ENCODE assay signal across 11 mouse cellular contexts in the genomic region with DNA sequence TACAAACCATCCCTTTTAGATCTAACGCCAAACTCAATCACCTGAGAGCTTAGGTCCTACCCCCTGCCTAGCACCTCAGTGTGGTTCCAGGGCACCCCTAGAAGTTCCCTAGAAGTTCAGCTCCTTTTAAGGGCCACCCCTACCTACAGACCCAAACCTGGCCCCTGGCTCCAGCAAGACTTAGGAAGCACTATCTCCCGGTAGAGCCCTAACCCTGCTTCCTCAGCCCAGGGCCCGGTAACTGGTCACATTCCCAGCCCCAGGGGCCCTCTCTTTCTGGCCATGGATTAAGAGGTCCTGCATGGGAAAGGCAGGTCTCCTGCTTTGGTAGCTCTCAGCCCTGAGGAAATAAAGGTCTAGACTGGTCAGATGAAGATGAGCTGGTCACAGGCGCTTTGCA. TPM values are rescaled to one million over a fixed set of nuclear protein-coding genes. Genes with fewer than 3 reads are reported as not detected.
DNase-seq lines count a peak whose midpoint lies in the region; ATAC-seq and TF ChIP-seq lines count a peak whose summit lies in the region.
"Had no signal": no experiment of that assay in that cellular context is flagged by ENCODE, and none has a peak within 500 bp of the region (broad histone marks: within the 10 kb centered on the region; RNA-seq: fewer than 3 reads in every experiment).

No protein-coding gene starts in this region.

- H3K4me2 ChIP-seq in hindbrain, embryonic 13.5 days = peak overlapping the region; percentile 79

- peak overlapping the region; percentile 55 for H3K9ac ChIP-seq in ES-Bruce4 (ENCODE audit: low read depth, poor library complexity, severe bottlenecking)
- H3K9ac ChIP-seq in hindbrain, embryonic 13.5 days = peak overlapping the region; percentile 76

- DNase-seq in midbrain, embryonic 10.5 days (ENCODE audit: low spot score) = no peak
- DNase-seq in cerebellum, postnatal 25 days = no peak
- no peak for DNase-seq in right cerebral cortex, postnatal 36 days (ENCODE audit: low spot score in 2 of 2)
- DNase-seq in ovary, postnatal 36 days (ENCODE audit: low spot score) = no peak
- DNase-seq: kidney, adult 8-10 months had no signal

- TF ChIP-seq EP300 in ES-Bruce4 (IDR thresholded peaks at IDR 0.05; ENCODE audit: insufficient read depth, low read depth, low read length) = no peak

- H3K27me3 ChIP-seq in E14TG2a.4 (ENCODE audit: insufficient read depth, low read length) (no peaks in the 10 kb centered on the region), ES-Bruce4 (ENCODE audit: control insufficient read depth, insufficient read depth, low read length, poor library complexity, severe bottlenecking) (no peaks in the 10 kb centered on the region)
- no peaks in the 10 kb centered on the region for H3K27me3 ChIP-seq in hindbrain, embryonic 13.5 days
- peaks cover 9% of the 10 kb centered on the region for H3K27me3 ChIP-seq in midbrain, embryonic 10.5 days (ENCODE audit: low read depth, poor library complexity, severe bottlenecking)

- ATAC-seq in hindbrain, embryonic 13.5 days (ENCODE audit: low FRiP score) = no peak
- ATAC-seq in monocyte, adult 5-6 weeks (replicated peaks; ENCODE audit: insufficient number of reproducible peaks, low FRiP score, low TSS enrichment, poor library complexity, severe bottlenecking) = no peak

- peaks cover 85% of the 10 kb centered on the region for H3K4me1 ChIP-seq in E14TG2a.4 (replicated peaks; ENCODE audit: low read depth, low read length)
- peaks cover 9% of the 10 kb centered on the region for H3K4me1 ChIP-seq in ES-Bruce4 (ENCODE audit: control insufficient read depth, insufficient read depth, low read length)
- H3K4me1 ChIP-seq in hindbrain, embryonic 13.5 days (replicated peaks) = peaks cover 71% of the 10 kb centered on the region
- H3K4me1 ChIP-seq in midbrain, embryonic 10.5 days = peaks cover 73% of the 10 kb centered on the region

- TF ChIP-seq CTCF in E14TG2a.4 (conservative IDR thresholded peaks at IDR 0.05; ENCODE audit: low read length) (no peak), ES-Bruce4 (IDR thresholded peaks at IDR 0.05; ENCODE audit: low read depth, low read length) (no peak)

- TF ChIP-seq POLR2A in ES-Bruce4 (IDR thresholded peaks at IDR 0.05; ENCODE audit: insufficient read depth, low read length) = no peak

- WGBS in hindbrain, embryonic 13.5 days = 7% methylated on average over 4 of the region's 4 CpGs
- WGBS in midbrain, embryonic 10.5 days = 6% methylated on average over 4 of the region's 4 CpGs

- H3K9me3 ChIP-seq in E14TG2a.4 (ENCODE audit: low read length) = no peaks in the 10 kb centered on the region
- no peaks in the 10 kb centered on the region for H3K9me3 ChIP-seq in ES-Bruce4 (replicated peaks; ENCODE audit: control insufficient read depth, insufficient read depth, low read length, poor library complexity, severe bottlenecking)
- H3K9me3 ChIP-seq in hindbrain, embryonic 13.5 days = no peaks in the 10 kb centered on the region
- no peaks in the 10 kb centered on the region for H3K9me3 ChIP-seq in midbrain, embryonic 10.5 days (replicated peaks)

- peak overlapping the region; percentile 78 for H3K27ac ChIP-seq in ES-Bruce4 (ENCODE audit: insufficient read depth, low read length)
- peak overlapping the region; percentile 91 for H3K27ac ChIP-seq in hindbrain, embryonic 13.5 days
- H3K27ac ChIP-seq in midbrain, embryonic 10.5 days (replicated peaks) = peak overlapping the region; percentile 98

- H3K36me3 ChIP-seq in E14TG2a.4 (ENCODE audit: insufficient read depth, low read length) (peaks cover 41% of the 10 kb centered on the region), ES-Bruce4 (ENCODE audit: control insufficient read depth, insufficient read depth, low read length, poor library complexity, severe bottlenecking) (no peaks in the 10 kb centered on the region)
- peaks cover 24% of the 10 kb centered on the region for H3K36me3 ChIP-seq in hindbrain, embryonic 13.5 days
- peaks cover 45% of the 10 kb centered on the region for H3K36me3 ChIP-seq in midbrain, embryonic 10.5 days

- H3K4me3 ChIP-seq in E14TG2a.4 (replicated peaks; ENCODE audit: low read length) (peak overlapping the region; percentile 74), ES-Bruce4 (ENCODE audit: low read depth, low read length) (peak overlapping the region; percentile 27)
- peak overlapping the region; percentile 41 for H3K4me3 ChIP-seq in hindbrain, embryonic 13.5 days
- H3K4me3 ChIP-seq in midbrain, embryonic 10.5 days = peak overlapping the region; percentile 53
- H3K4me3 ChIP-seq: erythroblast, embryonic 14.5 days had no signal

RNA-seq across cellular contexts. Expression of a gene that starts 5.1 kb away (rescaled TPM):
- 3.0 and 4.3 TPM in 2 replicates for polyA plus RNA-seq in ES-Bruce4 (2011; ENCODE audit: insufficient read depth, insufficient read length, low read depth, missing spikeins)
- 10.3 and 10.9 TPM in 2 replicates for polyA plus RNA-seq in hindbrain, embryonic 13.5 days (2015; fragmentation: Nextera tagmentation; extraction: Ambion mirVana)
- 3.0 and 5.6 TPM in 2 replicates for polyA plus RNA-seq in midbrain, embryonic 10.5 days (2016; fragmentation: Nextera tagmentation; extraction: Ambion mirVana)
- not detected in 3 replicates for total RNA-seq in monocyte, adult 5-6 weeks (2017)
- polyA plus RNA-seq: erythroblast, embryonic 14.5 days; liver, embryonic 16.5 days had no signal

RNA-seq across cellular contexts. Expression of a gene that starts 32.1 kb away (rescaled TPM):
- polyA plus RNA-seq in ES-Bruce4 (2011; ENCODE audit: insufficient read depth, insufficient read length, low read depth, missing spikeins) = 3.8 and 4.7 TPM in 2 replicates
- 1.9 and 2.9 TPM in 2 replicates for polyA plus RNA-seq in hindbrain, embryonic 13.5 days (2015; fragmentation: Nextera tagmentation; extraction: Ambion mirVana)
- 2.4 TPM in 2 replicates for polyA plus RNA-seq in midbrain, embryonic 10.5 days (2016; fragmentation: Nextera tagmentation; extraction: Ambion mirVana)
- 1.8 to 2.1 TPM in 2 of 3 replicates, not detected in the other for total RNA-seq in monocyte, adult 5-6 weeks (2017)
- polyA plus RNA-seq: erythroblast, embryonic 14.5 days had no signal

RNA-seq across cellular contexts. Expression of a gene that starts 32.2 kb away (rescaled TPM):
- 18.0 and 27.2 TPM in 2 replicates for polyA plus RNA-seq in ES-Bruce4 (2011; ENCODE audit: insufficient read depth, insufficient read length, low read depth, missing spikeins)
- 24.4 and 26.5 TPM in 2 replicates for polyA plus RNA-seq in hindbrain, embryonic 13.5 days (2015; fragmentation: Nextera tagmentation; extraction: Ambion mirVana)
- polyA plus RNA-seq in midbrain, embryonic 10.5 days (2016; fragmentation: Nextera tagmentation; extraction: Ambion mirVana) = 14.0 and 18.1 TPM in 2 replicates
- total RNA-seq in monocyte, adult 5-6 weeks (2017) = 8.7 to 18.5 TPM (median 16.1 TPM) in 3 replicates

RNA-seq across cellular contexts. Expression of a gene that starts 54.2 kb away (rescaled TPM):
- polyA plus RNA-seq in ES-Bruce4 (2011; ENCODE audit: insufficient read depth, insufficient read length, low read depth, missing spikeins) = 0.33 TPM in 1 of 2 replicates, not detected in the other
- polyA plus RNA-seq in hindbrain, embryonic 13.5 days (2015; fragmentation: Nextera tagmentation; extraction: Ambion mirVana) = 0.48 and 0.52 TPM in 2 replicates
- polyA plus RNA-seq in midbrain, embryonic 10.5 days (2016; fragmentation: Nextera tagmentation; extraction: Ambion mirVana) = 0.09 and 0.14 TPM in 2 replicates
- 0.11 to 0.87 TPM (median 0.57 TPM) in 3 replicates for total RNA-seq in monocyte, adult 5-6 weeks (2017)
- polyA plus RNA-seq: erythroblast, embryonic 14.5 days; liver, embryonic 16.5 days had no signal

RNA-seq across cellular contexts. Expression of a gene that starts 56.9 kb away (rescaled TPM):
- 14.8 and 15.4 TPM in 2 replicates for polyA plus RNA-seq in ES-Bruce4 (2011; ENCODE audit: insufficient read depth, insufficient read length, low read depth, missing spikeins)
- polyA plus RNA-seq in hindbrain, embryonic 13.5 days (2015; fragmentation: Nextera tagmentation; extraction: Ambion mirVana) = 38.5 and 39.1 TPM in 2 replicates
- 30.4 and 39.5 TPM in 2 replicates for polyA plus RNA-seq in midbrain, embryonic 10.5 days (2016; fragmentation: Nextera tagmentation; extraction: Ambion mirVana)
- 11.8 to 12.1 TPM (median 11.9 TPM) in 3 replicates for total RNA-seq in monocyte, adult 5-6 weeks (2017)
